9 mouse cellular contexts compared by ENCODE assay signal in the genomic region with DNA sequence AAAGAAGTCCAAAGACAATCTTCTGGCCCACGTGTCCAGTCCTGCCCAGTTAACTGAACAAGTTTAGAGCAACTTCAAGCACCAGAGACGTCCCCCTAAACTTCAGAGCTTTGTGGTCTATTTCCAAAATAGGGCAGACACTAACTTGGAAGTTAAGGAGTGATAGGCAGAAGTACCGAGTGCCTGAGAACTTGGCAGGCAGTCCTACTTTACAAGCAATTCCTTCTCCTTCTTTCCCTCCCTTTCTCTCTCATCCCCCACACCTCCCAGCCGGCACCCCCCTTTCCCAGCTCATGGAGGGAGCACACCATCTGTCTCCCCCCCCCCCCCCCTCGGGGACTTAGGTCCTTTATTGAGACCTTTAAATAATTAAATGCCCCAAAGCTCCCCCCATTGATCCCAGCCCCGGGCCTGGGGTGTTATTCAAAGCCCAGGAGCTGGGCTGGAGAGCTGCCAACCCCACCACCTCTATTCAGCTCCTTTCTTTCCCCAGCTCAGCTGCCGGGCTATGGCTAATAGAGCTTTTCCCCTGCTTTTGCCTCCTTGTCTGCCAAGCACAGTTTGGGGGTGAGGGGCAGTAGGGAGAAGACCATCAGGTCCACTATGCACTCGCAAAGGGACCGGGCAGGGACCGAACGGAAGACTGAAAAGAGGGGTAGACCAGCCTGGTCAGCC. TPM values are rescaled to one million over a fixed set of nuclear protein-coding genes. Genes with fewer than 3 reads are reported as not detected.
DNase-seq lines count a peak whose midpoint lies in the region; ATAC-seq and TF ChIP-seq lines count a peak whose summit lies in the region.
"Had no signal": no experiment of that assay in that cellular context is flagged by ENCODE, and none has a peak within 500 bp of the region (broad histone marks: within the 10 kb centered on the region; RNA-seq: fewer than 3 reads in every experiment).

No protein-coding gene starts in this region.

- WGBS in kidney, embryonic 16.5 days: 8% methylated on average over 11 of the region's 11 CpGs
- WGBS in bone marrow, adult 2 months: 28% methylated on average over 11 of the region's 11 CpGs
- 2% methylated on average over 11 of the region's 11 CpGs for WGBS in forebrain, embryonic 13.5 days
- WGBS in limb, embryonic 14.5 days: 2% methylated on average over 11 of the region's 11 CpGs
- 12% methylated on average over 10 of the region's 11 CpGs for whole genome bisulfite sequencing in stomach, embryonic 14.5 days

- peak overlapping the region; percentile 18; the same call in 1 of the 2 replicates for H3K4me3 ChIP-seq in kidney, embryonic 16.5 days (ENCODE audit: low read length)
- peak overlapping the region; percentile 46 for H3K4me3 ChIP-seq in bone marrow, adult 2 months (replicated peaks; ENCODE audit: control insufficient read depth, low read depth, low read length)
- H3K4me3 ChIP-seq in forebrain, embryonic 13.5 days: peak overlapping the region; percentile 20
- peak overlapping the region; percentile 18 for H3K4me3 ChIP-seq in limb, embryonic 14.5 days (replicated peaks; ENCODE audit: low read length)
- H3K4me3 ChIP-seq in stomach, embryonic 14.5 days (ENCODE audit: low read depth, low read length): no peak overlapping the region

- no peaks in the 10 kb centered on the region for H3K36me3 ChIP-seq in kidney, embryonic 16.5 days (ENCODE audit: insufficient read depth, low read length)
- H3K36me3 ChIP-seq in forebrain, embryonic 13.5 days (ENCODE audit: poor library complexity, severe bottlenecking): no peaks in the 10 kb centered on the region
- H3K36me3 ChIP-seq in limb, embryonic 14.5 days (ENCODE audit: control insufficient read depth, insufficient read depth, low read length): no peaks in the 10 kb centered on the region
- H3K36me3 ChIP-seq in stomach, embryonic 14.5 days (ENCODE audit: control insufficient read depth, insufficient read depth, low read length): no peaks in the 10 kb centered on the region

- H3K9ac ChIP-seq in kidney, embryonic 16.5 days (replicated peaks; ENCODE audit: low read length): peak overlapping the region; percentile 73
- H3K9ac ChIP-seq in forebrain, embryonic 13.5 days: peak overlapping the region; percentile 58
- peak overlapping the region; percentile 50 for H3K9ac ChIP-seq in limb, embryonic 14.5 days (ENCODE audit: low read depth, low read length, severe bottlenecking)
- peak overlapping the region; percentile 12; the same call in 1 of the 2 replicates for H3K9ac ChIP-seq in stomach, embryonic 14.5 days (replicated peaks; ENCODE audit: low read depth, low read length)

- peak overlapping the region; percentile 50 for H3K4me2 ChIP-seq in kidney, embryonic 16.5 days (replicated peaks; ENCODE audit: low read depth, low read length)
- H3K4me2 ChIP-seq in forebrain, embryonic 13.5 days: peak overlapping the region; percentile 72
- H3K4me2 ChIP-seq in limb, embryonic 14.5 days (replicated peaks; ENCODE audit: low read depth, low read length, severe bottlenecking): peak overlapping the region; percentile 45
- peak overlapping the region; percentile 40 for H3K4me2 ChIP-seq in stomach, embryonic 14.5 days (replicated peaks; ENCODE audit: low read depth, low read length)

- H3K4me1 ChIP-seq in kidney, embryonic 16.5 days (ENCODE audit: insufficient read depth, low read length): peaks cover 79% of the 10 kb centered on the region
- H3K4me1 ChIP-seq in bone marrow, adult 2 months (ENCODE audit: control insufficient read depth, insufficient read depth, low read length): peaks cover 18% of the 10 kb centered on the region
- peaks cover 77% of the 10 kb centered on the region for H3K4me1 ChIP-seq in forebrain, embryonic 13.5 days
- H3K4me1 ChIP-seq in limb, embryonic 14.5 days (ENCODE audit: control insufficient read depth, insufficient read depth, low read length): peaks cover 61% of the 10 kb centered on the region
- peaks cover 72% of the 10 kb centered on the region for H3K4me1 ChIP-seq in stomach, embryonic 14.5 days (ENCODE audit: control insufficient read depth, insufficient read depth, low read length)

- H3K9me3 ChIP-seq in kidney, embryonic 16.5 days (ENCODE audit: low read length): no peaks in the 10 kb centered on the region
- no peaks in the 10 kb centered on the region for H3K9me3 ChIP-seq in forebrain, embryonic 13.5 days (replicated peaks)
- H3K9me3 ChIP-seq in limb, embryonic 14.5 days (ENCODE audit: control insufficient read depth, low read length): no peaks in the 10 kb centered on the region
- H3K9me3 ChIP-seq in stomach, embryonic 14.5 days (ENCODE audit: control insufficient read depth, low read depth, low read length): no peaks in the 10 kb centered on the region

- no peak for TF ChIP-seq CTCF in bone marrow, adult 2 months (IDR thresholded peaks at IDR 0.05; ENCODE audit: control insufficient read depth, insufficient read depth, low read length)

- peak overlapping the region; percentile 96 for H3K27ac ChIP-seq in kidney, embryonic 16.5 days (ENCODE audit: low read length)
- peak overlapping the region; percentile 100 for H3K27ac ChIP-seq in bone marrow, adult 2 months (ENCODE audit: control insufficient read depth, insufficient read depth, low read depth, low read length, poor library complexity)
- peak overlapping the region; percentile 99 for H3K27ac ChIP-seq in forebrain, embryonic 13.5 days
- H3K27ac ChIP-seq in limb, embryonic 14.5 days (replicated peaks; ENCODE audit: low read depth, low read length): peak overlapping the region; percentile 95
- peak overlapping the region; percentile 98 for H3K27ac ChIP-seq in stomach, embryonic 14.5 days (ENCODE audit: low read length)

- DNase-seq in kidney, adult 11 months: no peak
- DNase-seq in limb, embryonic 14.5 days (ENCODE audit: low spot score): peak; percentile 72
- no peak for DNase-seq in gastrocnemius, postnatal 10 days
- DNase-seq in gastrocnemius, adult 8-10 months (ENCODE audit: low spot score in 2 of 2): no peak

- no peak for TF ChIP-seq POLR2A in bone marrow, adult 2 months (IDR thresholded peaks at IDR 0.05; ENCODE audit: borderline replicate concordance, control insufficient read depth, low read depth, low read length)
- no peak for TF ChIP-seq POLR2A in limb, embryonic 14.5 days (IDR thresholded peaks at IDR 0.05; ENCODE audit: borderline replicate concordance, extremely low read depth, insufficient read depth, insufficient read length)

- no peaks in the 10 kb centered on the region for H3K27me3 ChIP-seq in kidney, embryonic 16.5 days (ENCODE audit: insufficient read depth, low read length)
- no peaks in the 10 kb centered on the region for H3K27me3 ChIP-seq in forebrain, embryonic 13.5 days
- no peaks in the 10 kb centered on the region for H3K27me3 ChIP-seq in limb, embryonic 14.5 days (ENCODE audit: control insufficient read depth, insufficient read depth, low read length)
- no peaks in the 10 kb centered on the region for H3K27me3 ChIP-seq in stomach, embryonic 14.5 days (ENCODE audit: control insufficient read depth, insufficient read depth, low read length)

- no peak for ATAC-seq in kidney, embryonic 16.5 days (ENCODE audit: low FRiP score, low TSS enrichment)
- ATAC-seq in forebrain, embryonic 13.5 days: peak; percentile 59
- ATAC-seq in limb, embryonic 14.5 days (ENCODE audit: low FRiP score, low read depth): peak; percentile 5; the same call in 1 of the 2 replicates
- ATAC-seq in stomach, embryonic 14.5 days (ENCODE audit: insufficient number of reproducible peaks, insufficient read depth, low FRiP score, low read depth): no peak

RNA-seq across cellular contexts. Expression of gene Btg2, which starts 16.4 kb away (rescaled TPM):
- 36.2 and 38.2 TPM in 2 replicates for polyA plus RNA-seq in kidney, embryonic 16.5 days (2015; fragmentation: Nextera tagmentation; extraction: Ambion mirVana)
- polyA plus RNA-seq in bone marrow, adult 2 months (2011; ENCODE audit: insufficient read depth, insufficient read length, low replicate concordance, missing spikeins): 79.9 and 89.5 TPM in 2 replicates
- 122 and 129 TPM in 2 replicates for polyA plus RNA-seq in forebrain, embryonic 13.5 days (2015; fragmentation: Nextera tagmentation; extraction: Ambion mirVana)
- polyA plus RNA-seq in limb, embryonic 14.5 days (2012; rRNA removed): 18.6 TPM in 2 replicates
- polyA plus RNA-seq in limb, embryonic 14.5 days (2014; fragmentation: Nextera tagmentation; extraction: Ambion mirVana): 26.2 and 26.4 TPM in 2 replicates
- polyA plus RNA-seq in stomach, embryonic 14.5 days (2014; fragmentation: Nextera tagmentation; extraction: Ambion mirVana): 55.5 and 61.4 TPM in 2 replicates
- total RNA-seq in gastrocnemius, postnatal 10 days (2021): 10 to 100 TPM; 25.0 to 30.4 TPM
- total RNA-seq in gastrocnemius, adult 8-10 months (2022): 10 to 100 TPM in 3 of 4 experiments, 1 to 10 TPM in 1; 8.6 to 22.9 (median 14.3) TPM

RNA-seq across cellular contexts. Expression of gene Fmod, which starts 25.5 kb away (rescaled TPM):
- polyA plus RNA-seq in kidney, embryonic 16.5 days (2015; fragmentation: Nextera tagmentation; extraction: Ambion mirVana): 12.5 and 17.1 TPM in 2 replicates
- 0.31 TPM in 1 of 2 replicates, not detected in the other for polyA plus RNA-seq in bone marrow, adult 2 months (2011; ENCODE audit: insufficient read depth, insufficient read length, low replicate concordance, missing spikeins)
- polyA plus RNA-seq in forebrain, embryonic 13.5 days (2015; fragmentation: Nextera tagmentation; extraction: Ambion mirVana): 1.2 and 1.6 TPM in 2 replicates
- polyA plus RNA-seq in limb, embryonic 14.5 days (2012; rRNA removed): 86.7 and 105 TPM in 2 replicates
- 75.1 and 79.5 TPM in 2 replicates for polyA plus RNA-seq in limb, embryonic 14.5 days (2014; fragmentation: Nextera tagmentation; extraction: Ambion mirVana)
- polyA plus RNA-seq in stomach, embryonic 14.5 days (2014; fragmentation: Nextera tagmentation; extraction: Ambion mirVana): 7.2 and 7.6 TPM in 2 replicates
- total RNA-seq in gastrocnemius, postnatal 10 days (2021): 100 to 1,000 TPM; 214 to 221 TPM
- 100 to 1,000 TPM in 1 of 4 experiments, 10 to 100 TPM in 3; 25.4 to 104 (median 52.6) TPM for total RNA-seq in gastrocnemius, adult 8-10 months (2022)

RNA-seq across cellular contexts. Expression of gene Chit1, which starts 48.5 kb away (rescaled TPM):
- 0.17 and 0.21 TPM in 2 replicates for polyA plus RNA-seq in kidney, embryonic 16.5 days (2015; fragmentation: Nextera tagmentation; extraction: Ambion mirVana)
- polyA plus RNA-seq in bone marrow, adult 2 months (2011; ENCODE audit: insufficient read depth, insufficient read length, low replicate concordance, missing spikeins): not detected in 2 replicates
- polyA plus RNA-seq in forebrain, embryonic 13.5 days (2015; fragmentation: Nextera tagmentation; extraction: Ambion mirVana): 0.17 TPM in 1 of 2 replicates, not detected in the other
- 0.33 TPM in 2 replicates for polyA plus RNA-seq in limb, embryonic 14.5 days (2012; rRNA removed)
- 0.18 and 0.30 TPM in 2 replicates for polyA plus RNA-seq in limb, embryonic 14.5 days (2014; fragmentation: Nextera tagmentation; extraction: Ambion mirVana)
- not detected in 2 replicates for polyA plus RNA-seq in stomach, embryonic 14.5 days (2014; fragmentation: Nextera tagmentation; extraction: Ambion mirVana)
- under 1 TPM in 1 of 2 experiments, not detected in 1; 0.16 TPM for total RNA-seq in gastrocnemius, postnatal 10 days (2021)
- not detected for total RNA-seq in gastrocnemius, adult 8-10 months (2022)
- total RNA-seq: left cerebral cortex, postnatal 25 days had no signal

Comparison
In these comparisons a context has a peak if more than half of its experiments do, and no peak if none do; other contexts are left out.
1. ATAC-seq: peak in forebrain, embryonic 13.5 days (single experiment) and limb, embryonic 14.5 days (single experiment); none in kidney, embryonic 16.5 days (single experiment) and stomach, embryonic 14.5 days (single experiment).
2. H3K9ac ChIP-seq: peak in every context shown above with its lines; median percentile 73 in kidney, embryonic 16.5 days; 58 in forebrain, embryonic 13.5 days; 50 in limb, embryonic 14.5 days; 12 in stomach, embryonic 14.5 days.
3. Peak in every context shown above with its lines, with median percentiles within 50 percentile points of each other: H3K27ac ChIP-seq and H3K4me2 ChIP-seq.